Mouse (Mus musculus) urinary bladder, postnatal 36 days (tissue): ENCODE results near the gene Rcc1.

Experiments used
- DNase-seq, 2 experiments: peaks; one replicate each; pipeline ENCODE4 v3.0.0; 2022; ENCODE audit warnings: low spot score in 2 of 2, mixed read lengths in 1 of 2

Rcc1 gene

DNA sequence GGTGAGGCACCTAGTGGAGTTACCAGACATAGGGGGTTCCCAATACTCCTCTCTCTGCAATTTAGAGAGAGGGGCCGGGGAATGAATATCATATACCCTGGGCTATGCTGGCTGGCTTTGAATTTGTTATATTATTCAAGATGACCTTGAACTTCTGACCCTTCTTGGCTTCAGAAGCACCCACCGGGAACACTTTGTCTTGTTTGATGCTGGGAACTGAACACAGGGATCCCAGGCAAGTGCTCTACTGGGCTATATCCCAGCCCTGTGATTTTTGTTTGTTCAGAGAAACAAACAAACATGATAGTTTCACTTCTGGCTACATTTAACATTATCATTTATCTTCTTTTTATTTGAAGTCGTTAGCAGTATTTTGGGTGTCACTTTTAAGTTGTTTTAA lies 2.0 kb upstream of the Rcc1 start:
- no peak for DNase-seq

DNA sequence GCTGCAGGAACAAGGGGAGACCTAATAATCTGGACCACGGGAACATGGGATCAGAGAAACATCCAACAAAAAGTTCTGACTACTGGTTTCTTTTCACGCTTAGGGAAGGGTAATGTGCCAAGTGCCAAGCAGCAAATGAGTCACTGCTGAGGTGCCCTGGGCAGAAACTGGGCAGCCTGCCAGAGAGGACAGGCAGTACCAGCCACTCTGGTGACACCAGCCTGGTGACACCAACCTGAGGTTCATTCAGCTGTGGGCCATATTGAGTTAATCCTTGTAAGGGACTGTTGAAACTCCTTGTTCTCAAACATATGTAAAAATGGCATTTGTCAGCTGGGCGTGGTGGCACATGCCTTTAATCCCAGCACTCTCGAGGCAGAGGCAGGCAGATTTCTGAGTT lies 1.2 kb upstream of the Rcc1 start:
- peak; percentile 29 to 72 for DNase-seq

DNA sequence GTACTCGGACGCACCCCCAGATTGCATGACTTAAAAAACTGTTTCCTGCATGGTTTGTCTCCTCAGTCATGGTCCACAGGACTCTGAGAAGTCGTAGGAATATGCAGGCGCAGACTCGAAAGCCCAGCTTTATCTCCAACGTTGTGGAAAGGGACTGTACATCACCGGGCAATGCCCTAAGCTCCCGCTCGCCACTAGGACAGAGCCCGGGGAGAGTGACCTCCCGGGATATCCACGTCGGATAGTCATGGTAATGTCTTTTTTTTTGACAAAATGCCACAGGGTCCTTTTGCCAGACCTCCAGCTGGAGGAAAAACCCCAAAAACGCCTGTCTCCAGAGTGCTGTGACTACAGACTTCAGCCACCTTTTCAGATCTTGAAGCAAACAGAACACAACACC lies 666 bp downstream of the Rcc1 start:
- DNase-seq = peak in 1 of 2 experiments; percentile 22

DNA sequence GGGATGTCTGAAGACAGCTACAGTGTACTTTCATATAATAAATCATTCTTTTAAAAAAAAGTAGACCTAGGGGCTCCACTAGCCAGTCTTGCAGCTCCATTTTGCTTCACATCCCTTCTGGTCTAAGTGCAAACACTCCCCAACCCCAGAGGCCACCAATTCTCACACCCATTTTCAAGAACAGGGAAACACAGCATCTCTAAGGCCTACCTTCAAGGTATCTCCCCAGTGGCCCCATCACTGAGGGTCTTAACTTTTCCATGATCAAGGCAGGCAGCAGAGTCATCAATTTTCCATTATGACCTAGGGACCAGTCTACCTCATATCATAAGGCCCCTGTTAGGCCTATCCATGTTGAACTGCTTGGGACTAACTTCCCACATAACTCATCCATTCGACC lies 2.0 kb downstream of the Rcc1 start:
- no peak for DNase-seq

DNA sequence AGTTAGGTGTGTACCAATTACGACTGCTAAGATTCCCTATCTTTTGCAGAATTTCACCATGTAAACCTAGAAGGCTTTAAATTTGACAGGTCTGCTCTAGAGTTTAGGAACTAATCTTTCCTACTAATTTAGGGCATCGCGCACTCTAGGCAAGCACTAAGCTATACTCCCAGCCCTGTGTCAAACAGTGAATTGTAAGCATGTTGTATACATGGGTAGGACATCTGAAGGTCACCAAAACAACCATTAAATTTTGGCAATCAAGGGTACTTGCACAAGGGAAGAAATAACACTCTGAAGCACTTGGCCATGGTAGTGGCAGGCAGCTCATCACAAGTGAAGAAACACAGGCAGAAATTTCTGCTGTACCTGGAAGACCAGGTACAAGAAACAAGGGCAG lies 2.6 kb downstream of the Rcc1 start:
- no peak for DNase-seq

GRCm38 (mm10) chr4:132350123-132350740 lies 3.2 kb downstream of the Rcc1 start:
- no peak for DNase-seq

DNA sequence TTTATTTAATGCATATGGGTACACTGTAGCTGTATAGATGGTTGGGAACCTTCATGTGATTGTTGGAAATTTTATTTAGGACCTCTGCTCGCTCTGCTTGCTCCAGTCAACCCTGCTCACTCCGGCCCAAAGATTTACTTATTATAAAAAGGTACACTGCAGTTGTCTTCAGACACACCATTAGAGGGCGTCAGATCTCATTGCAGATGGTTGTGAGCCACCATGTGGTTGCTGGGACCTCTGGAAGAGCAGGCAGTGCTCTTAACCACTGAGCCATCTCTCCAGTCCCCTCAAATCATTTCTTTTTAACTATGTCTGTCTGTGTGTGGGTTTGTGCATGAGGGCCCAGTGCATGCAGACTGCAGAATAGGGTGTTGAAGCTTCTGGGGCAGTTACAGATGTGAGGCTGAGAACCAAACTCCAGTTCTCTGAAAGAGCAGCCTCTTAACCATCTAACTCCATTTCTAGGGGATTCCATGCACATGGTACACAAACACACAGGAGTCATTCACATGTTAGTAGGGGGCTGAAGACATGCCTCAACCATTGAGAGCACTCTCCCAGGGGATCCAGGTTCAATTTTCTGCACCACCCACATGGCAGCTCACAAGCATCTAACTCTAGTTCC lies 3.8 kb downstream of the Rcc1 start:
- no peak for DNase-seq

GRCm38 (mm10) chr4:132346661-132347060 lies 6.7 kb downstream of the Rcc1 start:
- DNase-seq = no peak

- DNase-seq = no peak
These were observed 7.1 kb downstream of the Rcc1 start for GRCm38 (mm10) chr4:132346261-132346660.

DNA sequence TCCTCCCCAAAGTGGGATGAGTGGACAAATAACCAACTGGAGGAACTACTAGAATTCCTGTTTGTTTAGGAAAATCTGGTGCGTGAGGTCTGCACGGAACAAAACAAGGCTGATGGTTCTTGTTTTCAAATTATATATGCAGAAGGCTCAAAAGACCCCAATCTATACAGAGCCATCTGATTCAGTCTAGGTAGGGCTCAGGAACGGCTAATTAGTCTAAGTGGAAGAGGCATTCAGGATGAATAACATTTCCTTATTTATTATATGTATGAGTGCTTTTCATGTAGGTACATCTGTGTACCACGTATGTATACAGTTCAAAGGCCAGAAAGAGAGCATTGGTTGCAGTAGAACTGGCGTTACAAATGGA lies 7.6 kb downstream of the Rcc1 start:
- no peak for DNase-seq

DNA sequence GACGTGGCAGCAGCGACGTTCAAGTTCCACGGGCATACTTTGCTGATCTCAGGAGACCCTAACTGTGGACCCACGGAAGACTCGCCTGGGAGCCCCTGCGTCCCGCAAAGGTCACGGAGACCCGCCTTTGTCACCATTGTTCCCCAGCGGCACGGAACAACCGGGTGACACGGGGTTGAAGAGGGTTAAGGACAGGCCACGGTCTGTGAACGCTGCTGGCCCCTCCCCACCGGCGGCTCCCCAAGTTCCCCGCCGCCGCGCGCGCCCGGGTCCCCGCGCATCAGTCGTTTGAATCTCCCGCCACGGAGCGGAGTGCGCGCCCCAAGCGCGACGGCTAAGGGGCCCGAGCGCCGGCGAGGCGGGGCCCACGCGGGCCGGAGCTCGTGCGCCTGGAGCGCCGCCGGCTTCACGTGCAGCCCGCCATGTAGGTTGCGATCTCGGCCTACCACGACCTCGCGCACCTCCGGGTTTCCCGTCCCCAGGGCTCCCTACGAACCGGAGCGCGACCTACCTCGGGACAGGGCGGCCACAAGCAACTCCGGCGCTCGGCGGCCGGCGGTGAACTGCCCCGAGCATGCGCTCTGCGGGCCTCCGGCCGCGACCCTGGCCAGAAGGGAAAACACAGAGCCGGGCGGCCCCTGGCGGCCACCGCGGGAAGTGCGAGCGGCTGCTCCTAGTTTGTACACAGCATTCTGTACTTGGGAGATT lies 8.1 kb downstream of the Rcc1 start:
- peak; percentile 95 to 96 for DNase-seq

GRCm38 (mm10) chr4:132344403-132345134 lies 8.8 kb downstream of the Rcc1 start:
- DNase-seq = no peak

- no peak for DNase-seq
These were observed 12.0 kb downstream of the Rcc1 start for GRCm38 (mm10) chr4:132341451-132341850.

DNA sequence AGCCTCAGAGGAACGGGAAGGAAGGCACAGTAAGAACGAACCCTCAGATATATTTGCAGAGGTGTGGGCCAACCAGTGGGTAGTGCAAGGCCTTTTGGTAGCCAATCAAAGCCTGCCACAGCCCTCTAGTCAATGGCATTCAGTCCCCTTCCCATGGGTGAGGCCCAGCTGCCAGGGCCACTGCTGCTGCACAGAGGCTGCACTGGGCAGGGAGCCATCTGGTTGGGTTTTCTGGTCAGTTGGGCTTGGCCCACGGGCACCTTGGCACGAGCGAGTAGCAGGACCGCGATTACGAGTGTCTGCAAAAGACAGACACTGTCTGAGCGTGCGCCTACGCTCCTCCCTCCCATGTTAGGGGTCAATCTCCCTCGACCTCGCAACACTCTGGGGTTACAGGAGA lies 14.5 kb downstream of the Rcc1 start:
- peak in 1 of 2 experiments; percentile 54 for DNase-seq

DNA sequence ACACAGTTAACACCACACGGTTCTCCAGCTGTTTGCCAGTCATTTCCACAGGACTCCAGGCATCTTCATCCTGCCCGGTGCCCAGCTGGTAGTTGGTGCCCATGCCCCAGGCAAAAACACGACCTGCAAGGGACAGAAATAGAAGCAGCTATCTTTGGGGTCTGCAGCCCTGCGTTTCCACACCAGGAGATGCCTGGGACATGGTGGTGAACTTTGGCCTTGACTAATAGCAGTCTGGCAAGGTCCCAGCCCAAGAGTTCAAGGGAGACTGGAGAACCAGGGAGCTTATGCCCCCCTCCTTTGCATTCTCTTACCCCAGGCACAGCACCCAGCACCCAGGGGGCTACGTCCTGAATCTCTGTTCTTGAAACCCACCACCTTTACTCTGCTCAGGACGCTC lies 20.5 kb downstream of the Rcc1 start:
- no peak for DNase-seq

- DNase-seq = no peak
These were observed 21.4 kb downstream of the Rcc1 start for GRCm38 (mm10) chr4:132331960-132332359.

DNA sequence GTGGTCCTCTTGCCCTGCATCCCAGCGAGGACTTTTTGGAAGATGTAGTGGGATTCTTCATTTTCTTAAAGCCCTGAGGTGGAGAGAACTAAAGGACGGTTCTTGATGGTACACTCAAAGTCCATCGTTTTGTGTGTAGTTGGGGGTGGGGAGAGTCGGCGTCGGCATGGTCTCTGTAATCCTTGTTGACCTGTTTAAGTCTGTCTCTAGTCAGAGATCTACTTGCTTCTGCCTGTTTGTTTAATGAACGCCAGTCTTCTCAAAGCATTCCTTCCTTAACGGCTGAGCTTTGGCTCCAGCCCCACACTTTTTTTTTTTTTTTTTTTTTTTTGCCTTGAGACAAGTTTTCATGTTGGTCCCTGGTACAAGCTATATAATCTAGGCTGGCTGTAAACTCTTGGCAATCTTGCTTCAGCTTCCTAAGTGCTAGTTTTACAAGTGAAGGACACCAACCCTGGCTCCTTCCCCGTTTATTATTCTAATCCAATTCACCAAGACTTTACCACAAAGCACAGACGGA lies 23.5 kb downstream of the Rcc1 start:
- no peak for DNase-seq

GRCm38 (mm10) chr4:132329115-132329834 lies 24.1 kb downstream of the Rcc1 start, which contains the start of gene Trnau1ap:
Gene Trnau1ap (minus strand): TSS chr4:132329538.
- peak; percentile 83 to 90 for DNase-seq

DNA sequence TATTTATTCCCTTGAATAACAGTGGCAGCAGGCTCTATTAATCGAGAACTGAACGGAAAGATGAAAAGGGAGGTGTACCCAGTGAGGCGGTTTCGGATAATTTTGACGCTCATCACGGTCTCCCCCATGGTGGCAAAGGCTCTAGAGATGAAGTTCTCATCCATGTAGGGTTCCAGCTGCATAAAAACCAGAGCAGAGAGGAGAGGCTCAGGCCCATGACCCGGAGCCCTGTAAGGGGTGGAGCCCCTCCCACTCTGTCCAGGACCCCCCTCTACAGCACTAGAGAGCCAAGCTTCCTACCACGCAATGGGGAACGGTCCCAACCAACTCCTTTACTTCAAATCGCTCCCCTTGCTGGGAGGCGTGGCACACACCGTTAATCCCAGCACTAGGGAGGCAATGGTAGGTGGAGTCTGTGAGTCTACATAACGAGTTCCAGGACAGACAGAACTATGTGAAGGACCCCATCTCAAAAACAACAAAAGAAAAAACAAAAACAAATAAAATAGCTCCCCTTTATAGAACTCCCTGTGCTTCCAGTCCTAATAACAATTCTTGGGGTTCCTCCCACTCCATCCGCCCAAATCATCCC lies 24.9 kb downstream of the Rcc1 start:
- DNase-seq = no peak

DNA sequence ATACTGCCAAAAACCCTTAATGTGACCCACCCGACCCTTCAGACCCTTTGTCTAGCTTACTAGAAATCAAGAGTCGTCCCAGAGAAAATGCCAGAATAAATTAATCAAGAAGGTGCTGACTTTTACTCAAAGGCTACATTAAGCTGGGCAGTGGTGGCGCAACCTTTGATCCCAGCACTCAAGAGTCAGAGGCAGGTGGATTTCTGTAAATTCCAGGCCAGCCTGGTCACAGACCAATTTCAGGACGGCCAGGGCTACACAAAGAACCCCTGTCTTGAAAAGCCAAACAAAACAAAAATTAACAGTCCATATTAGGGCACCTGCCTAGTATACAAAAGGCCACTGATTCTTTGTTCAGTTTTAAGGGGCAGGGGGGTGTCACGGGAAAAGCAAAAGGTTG lies 26.9 kb downstream of the Rcc1 start:
- DNase-seq = no peak

DNA sequence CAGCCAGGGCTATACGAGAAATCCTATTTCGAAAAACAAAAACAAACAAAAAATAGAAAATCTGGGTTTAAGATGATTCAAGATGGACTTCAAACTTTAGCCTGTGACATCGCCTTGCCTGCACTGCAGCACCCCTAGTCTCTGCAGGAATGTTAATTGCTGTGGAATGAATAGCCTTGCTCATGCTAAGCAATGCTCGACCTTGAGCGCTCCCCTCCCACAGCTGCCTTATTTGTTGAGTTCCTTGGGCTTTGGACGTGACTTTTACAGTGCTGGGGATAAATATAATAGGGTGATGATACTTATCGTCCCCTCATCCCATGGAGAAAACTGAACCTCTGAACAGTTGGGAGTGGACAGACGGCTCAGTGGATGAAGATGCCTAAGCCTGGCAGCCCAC lies 37.7 kb downstream of the Rcc1 start:
- DNase-seq = no peak
